Mouse (Mus musculus): Measurements from ENCODE around the gene Dap.

Dap gene

GRCm38 (mm10) chr15:31224135-31224761, at the start of gene Dap:
Gene Dap, plus strand, starts transcription at chr15:31224314.
- DNase-seq (ENCODE audit: extremely low spot score, low read depth, low spot score), result peak; percentile 63

GRCm38 (mm10) chr15:31176566-31176965, 47.5 kb upstream of the Dap start:
- no peak for DNase-seq (ENCODE audit: extremely low spot score, low read depth, low spot score)

GRCm38 (mm10) chr15:31184651-31185443, 39.3 kb upstream of the Dap start:
- no peak for DNase-seq (ENCODE audit: extremely low spot score, low read depth, low spot score)

- DNase-seq (ENCODE audit: extremely low spot score, low read depth, low spot score), result no peak
Observed at GRCm38 (mm10) chr15:31185506-31185905, 38.6 kb upstream of the Dap start.

- no peak for DNase-seq (ENCODE audit: extremely low spot score, low read depth, low spot score)
Observed at GRCm38 (mm10) chr15:31186371-31186901, 37.7 kb upstream of the Dap start.

GRCm38 (mm10) chr15:31192563-31192962, 31.6 kb upstream of the Dap start:
- DNase-seq (ENCODE audit: extremely low spot score, low read depth, low spot score), result no peak

GRCm38 (mm10) chr15:31195776-31196175, 28.3 kb upstream of the Dap start:
- no peak for DNase-seq (ENCODE audit: extremely low spot score, low read depth, low spot score)

- no peak for DNase-seq (ENCODE audit: extremely low spot score, low read depth, low spot score)
Observed at GRCm38 (mm10) chr15:31207346-31208093, 16.6 kb upstream of the Dap start.

GRCm38 (mm10) chr15:31211910-31212309, 12.2 kb upstream of the Dap start:
- no peak for DNase-seq (ENCODE audit: extremely low spot score, low read depth, low spot score)

- no peak for DNase-seq (ENCODE audit: extremely low spot score, low read depth, low spot score)
Observed at GRCm38 (mm10) chr15:31213619-31214270, 10.4 kb upstream of the Dap start.

- no peak for DNase-seq (ENCODE audit: extremely low spot score, low read depth, low spot score)
Observed at GRCm38 (mm10) chr15:31222216-31222615, 1.9 kb upstream of the Dap start.

- DNase-seq (ENCODE audit: extremely low spot score, low read depth, low spot score), result no peak
Observed at GRCm38 (mm10) chr15:31223596-31224134, 449 bp upstream of the Dap start.

GRCm38 (mm10) chr15:31224806-31225642, 910 bp downstream of the Dap start:
- no peak for DNase-seq (ENCODE audit: extremely low spot score, low read depth, low spot score)

GRCm38 (mm10) chr15:31225643-31226325, 1.7 kb downstream of the Dap start:
- DNase-seq (ENCODE audit: extremely low spot score, low read depth, low spot score), result no peak

GRCm38 (mm10) chr15:31226464-31226863, 2.4 kb downstream of the Dap start:
- no peak for DNase-seq (ENCODE audit: extremely low spot score, low read depth, low spot score)

- no peak for DNase-seq (ENCODE audit: extremely low spot score, low read depth, low spot score)
Observed at GRCm38 (mm10) chr15:31227793-31228192, 3.7 kb downstream of the Dap start.

GRCm38 (mm10) chr15:31233006-31233405, 8.9 kb downstream of the Dap start:
- DNase-seq (ENCODE audit: extremely low spot score, low read depth, low spot score), result no peak

- no peak for DNase-seq (ENCODE audit: extremely low spot score, low read depth, low spot score)
Observed at GRCm38 (mm10) chr15:31235794-31236548, 11.9 kb downstream of the Dap start.

- no peak for DNase-seq (ENCODE audit: extremely low spot score, low read depth, low spot score)
Observed at GRCm38 (mm10) chr15:31236549-31236907, 12.4 kb downstream of the Dap start.
